Mouse (Mus musculus): Measurements from ENCODE around the gene Pcsk6. TPM values are rescaled to one million over a fixed set of nuclear protein-coding genes. Genes with fewer than 3 reads are reported as not detected.
A peak's percentile ranks its signal among the peaks of the same experiment; 100 is the strongest.

Gene Pcsk6
- total RNA-seq, 2 experiments from 2014 or later, result 62.8 to 69.7 TPM

- DNase-seq, result no peak
- intact Hi-C loops (cut with DNase I), result no loop called here
Measured at GRCm38 (mm10) chr7:65879330-65879729, 17.8 kb downstream of the Pcsk6 start.

DNA sequence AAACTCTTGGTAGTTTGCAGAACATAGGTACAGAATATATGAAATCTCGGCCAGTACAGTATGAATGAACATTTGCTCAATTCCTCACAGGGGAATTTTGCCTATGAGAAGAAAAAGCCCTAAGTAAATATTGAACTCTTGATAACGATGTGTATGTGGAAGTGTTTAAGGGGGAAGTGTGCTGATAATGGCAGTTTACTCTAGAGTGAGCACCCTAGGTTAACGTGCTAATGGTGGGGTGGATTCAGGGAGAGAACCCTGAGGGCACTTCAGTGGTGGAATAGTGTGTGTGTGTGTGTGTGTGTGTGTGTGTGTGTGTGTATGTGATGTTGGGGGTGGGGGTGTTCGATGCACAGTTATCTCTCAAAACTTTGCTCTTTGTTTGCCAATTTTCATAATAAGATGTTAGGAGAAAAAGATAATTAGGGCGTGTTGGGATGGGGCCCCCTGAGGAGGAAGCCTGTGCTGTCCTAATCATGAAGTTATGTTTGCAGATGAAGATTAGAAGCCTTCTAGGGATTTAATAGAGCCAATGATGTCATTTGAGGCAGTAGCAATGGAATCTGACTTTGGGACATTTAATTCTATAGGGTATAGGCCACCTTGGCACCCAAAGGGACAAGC is 19.2 kb downstream of the Pcsk6 start:
- DNase-seq, result no peak
- intact Hi-C loops (cut with DNase I), result no loop called here

DNA sequence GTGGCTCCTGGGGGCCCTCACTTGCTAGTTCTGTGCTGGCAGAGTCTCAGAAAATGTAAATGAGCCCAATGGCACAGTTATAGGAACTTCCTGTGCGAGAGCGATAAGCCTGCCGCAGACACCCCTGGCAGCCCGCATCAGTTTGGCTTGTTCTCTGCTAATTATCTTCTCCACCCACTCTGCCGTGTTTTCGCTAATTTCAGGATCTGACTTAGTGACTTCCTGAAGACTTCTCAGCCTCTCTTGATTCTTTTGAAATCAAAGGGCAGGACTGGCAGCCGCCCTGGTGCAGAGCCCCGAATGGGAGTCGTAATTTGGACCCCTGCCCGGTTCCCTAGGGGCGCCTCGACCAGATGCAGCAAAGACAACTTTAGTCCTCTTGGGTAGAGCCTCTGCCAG is 19.8 kb downstream of the Pcsk6 start:
- peak; percentile 44 to 51 for DNase-seq
- intact Hi-C loops (cut with DNase I), result no loop called here

- intact Hi-C loops (cut with DNase I), result no loop called here
- DNase-seq, result no peak
Measured at GRCm38 (mm10) chr7:65884928-65885327, 23.4 kb downstream of the Pcsk6 start.

GRCm38 (mm10) chr7:65885819-65886218 is 24.3 kb downstream of the Pcsk6 start:
- no peak for DNase-seq
- intact Hi-C loops (cut with DNase I), result no loop called here

GRCm38 (mm10) chr7:65891831-65892230 is 30.3 kb downstream of the Pcsk6 start:
- DNase-seq, result peak in 1 of 2 experiments; percentile 47
- intact Hi-C loops (cut with DNase I), result no loop called here

DNA sequence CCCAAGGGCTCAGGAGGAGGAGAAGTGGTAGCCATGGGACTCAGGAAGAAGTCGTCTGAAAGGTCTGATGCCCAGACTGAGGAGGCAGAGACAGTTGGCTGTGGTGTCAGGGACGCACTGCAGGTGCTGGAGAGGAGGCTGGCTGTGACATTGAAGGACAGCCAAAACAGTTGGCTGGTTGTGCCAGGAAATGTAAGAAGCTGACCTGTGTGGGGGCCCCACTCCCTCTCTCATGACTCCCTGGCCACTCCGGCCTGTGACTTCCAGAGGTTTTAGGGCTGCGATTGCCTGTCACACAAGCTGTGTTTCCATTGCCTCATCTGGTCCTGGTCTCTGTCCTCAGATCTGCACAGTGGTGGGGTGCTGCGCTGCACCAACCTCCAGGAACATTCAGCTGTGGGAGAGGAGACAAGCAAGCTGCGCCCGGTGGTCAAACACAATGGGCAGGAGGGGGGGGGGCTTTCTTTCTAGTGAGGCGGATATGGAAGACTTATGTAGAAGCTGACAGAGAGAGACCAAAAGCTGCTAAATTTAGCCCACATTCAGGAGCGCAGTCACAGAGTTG is 30.8 kb downstream of the Pcsk6 start:
- intact Hi-C loops (cut with DNase I), result no loop called here

GRCm38 (mm10) chr7:65893546-65893945 is 32.0 kb downstream of the Pcsk6 start:
- intact Hi-C loops (cut with DNase I), result no loop called here
- DNase-seq, result no peak

More for the DNA sequence above, 30.8 kb downstream of the Pcsk6 start:
- DNase-seq, result no peak

GRCm38 (mm10) chr7:65895262-65895661 is 33.7 kb downstream of the Pcsk6 start:
- intact Hi-C loops (cut with DNase I), result no loop called here
- DNase-seq, result no peak

- DNase-seq, result no peak
- intact Hi-C loops (cut with DNase I), result loop anchor here (5.0 kb wide), 1 partner anchor 39 kb away; the partner anchor contains the start of gene Pcsk6
Measured at GRCm38 (mm10) chr7:65901231-65901630, 39.7 kb downstream of the Pcsk6 start.

- intact Hi-C loops (cut with DNase I), result loop anchor here (5.0 kb wide), 1 partner anchor 40 kb away; the partner anchor contains the start of gene Pcsk6
- peak; percentile 68 to 76 for DNase-seq
Measured at GRCm38 (mm10) chr7:65902471-65903180, 41.1 kb downstream of the Pcsk6 start.

- no peak for DNase-seq
- intact Hi-C loops (cut with DNase I), result loop anchor here (5.0 kb wide), 1 partner anchor 41 kb away; the partner anchor contains the start of gene Pcsk6
Measured at GRCm38 (mm10) chr7:65903456-65903855, 41.9 kb downstream of the Pcsk6 start.

- intact Hi-C loops (cut with DNase I), result no loop called here
Measured at GRCm38 (mm10) chr7:65906528-65907272, 45.2 kb downstream of the Pcsk6 start.

GRCm38 (mm10) chr7:65909343-65910127 is 48.0 kb downstream of the Pcsk6 start:
- intact Hi-C loops (cut with DNase I), result no loop called here
- DNase-seq, result peak; percentile 36 to 44

More at GRCm38 (mm10) chr7:65906528-65907272, 45.2 kb downstream of the Pcsk6 start:
- no peak for DNase-seq

- intact Hi-C loops (cut with DNase I), result no loop called here
- no peak for DNase-seq
Measured at GRCm38 (mm10) chr7:65913088-65913610, 51.6 kb downstream of the Pcsk6 start.

DNA sequence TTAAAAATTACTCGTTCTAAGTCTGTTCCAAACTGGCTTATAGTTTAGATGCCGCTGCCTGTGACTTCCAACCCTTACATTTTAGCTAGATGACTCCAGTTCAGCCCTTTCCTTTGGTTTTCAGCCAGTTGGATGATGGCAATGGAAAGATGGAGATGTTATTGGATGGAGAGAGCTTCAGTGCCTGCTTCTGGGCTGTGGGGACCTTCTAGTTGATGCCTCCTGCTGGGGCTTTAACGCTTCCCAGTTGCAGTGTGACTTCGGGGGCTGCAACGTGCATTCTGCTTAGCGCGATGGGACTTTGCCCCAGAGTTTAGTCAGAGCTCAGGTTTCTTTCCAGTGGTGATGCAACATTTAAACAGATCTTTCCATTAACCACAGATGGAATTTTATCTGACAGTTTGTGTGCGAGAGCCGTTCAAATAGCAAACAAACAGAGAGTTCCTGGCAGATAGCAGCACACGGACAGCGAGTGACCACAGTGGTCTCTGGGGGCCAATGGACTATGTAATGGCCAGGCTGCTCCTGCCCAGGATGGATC is 53.3 kb downstream of the Pcsk6 start:
- intact Hi-C loops (cut with DNase I), result no loop called here
- peak; percentile 41 to 55 for DNase-seq

- DNase-seq, result no peak
- intact Hi-C loops (cut with DNase I), result no loop called here
Measured at GRCm38 (mm10) chr7:65915821-65916220, 54.3 kb downstream of the Pcsk6 start.

DNA sequence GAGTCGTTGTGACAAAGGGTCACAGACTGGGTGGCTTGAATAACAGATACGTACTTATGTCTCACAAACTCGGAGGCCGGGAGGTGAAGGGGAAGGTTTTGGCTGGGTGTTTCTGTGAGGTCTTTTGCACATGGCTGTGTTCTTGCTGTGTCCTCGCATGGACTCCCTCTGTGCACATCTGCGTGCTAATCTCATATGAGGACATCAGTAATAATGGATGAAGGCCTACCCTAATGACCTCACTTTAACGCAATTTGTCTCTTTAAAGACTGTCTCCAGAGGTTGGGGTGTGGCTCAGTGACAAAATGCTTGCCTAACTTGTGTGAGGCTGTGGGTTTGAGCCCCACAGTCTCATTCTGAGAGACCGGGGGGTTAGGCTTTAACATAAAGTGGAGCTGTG is 55.0 kb downstream of the Pcsk6 start:
- intact Hi-C loops (cut with DNase I), result no loop called here
- no peak for DNase-seq

GRCm38 (mm10) chr7:65918431-65918830 is 56.9 kb downstream of the Pcsk6 start:
- intact Hi-C loops (cut with DNase I), result no loop called here
- no peak for DNase-seq

DNA sequence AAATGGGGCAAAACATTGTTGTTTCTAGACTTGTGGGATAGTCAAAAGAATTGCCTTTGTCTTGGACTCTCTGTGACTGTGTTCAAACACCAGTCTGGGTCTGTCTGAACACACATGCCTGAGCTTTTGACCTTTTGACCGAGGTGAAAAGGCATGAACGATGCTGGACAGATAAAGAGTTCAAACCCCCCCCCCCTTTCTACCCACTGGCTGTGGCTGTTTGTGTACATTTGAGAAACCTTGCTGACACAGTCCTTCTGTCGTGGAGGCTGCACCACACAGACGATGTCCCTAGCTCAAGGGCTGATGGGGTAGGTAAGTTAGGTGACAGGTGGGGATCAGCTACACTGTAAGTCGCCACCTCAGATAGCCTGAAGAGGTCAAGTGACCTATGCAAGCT is 67.9 kb downstream of the Pcsk6 start:
- DNase-seq, result no peak
- intact Hi-C loops (cut with DNase I), result no loop called here
